Mouse (Mus musculus) intestine, embryonic 16.5 days (tissue): Measurements from ENCODE around the gene Ube2e1. TPM values are rescaled to one million over a fixed set of nuclear protein-coding genes. Genes with fewer than 3 reads are reported as not detected.

Experiments
- ATAC-seq: fragments of 200-750 bp; cut with Nextera tagmentation; 2 replicates; pipeline ENCODE4 v1.8.0; 2017; ENCODE audit warnings: moderate TSS enrichment, moderate library complexity
- H3K27ac ChIP-seq: fragments of 300-500 bp; sonication (generic); 2 replicates; pipeline ENCODE4 v1.5.1; 2014; ENCODE audit warnings: mild to moderate bottlenecking, low read length
- H3K27me3 ChIP-seq: fragments of 300-500 bp; sonication (generic); replicated peaks from 2 replicates; pipeline ENCODE4 v1.6.1; 2014; ENCODE audit warnings: low read length, control low read depth, mixed read lengths; ENCODE audit not compliant: control insufficient read depth, insufficient read depth
- H3K36me3 ChIP-seq: fragments of 300-500 bp; sonication (generic); 2 replicates; pipeline ENCODE4 v1.6.1; 2014; ENCODE audit warnings: low read length, control low read depth; ENCODE audit not compliant: control insufficient read depth, insufficient read depth
- H3K4me1 ChIP-seq: fragments of 300-500 bp; sonication (generic); 2 replicates; pipeline ENCODE4 v1.6.1; 2014; ENCODE audit warnings: low read length, control low read depth, mixed read lengths; ENCODE audit not compliant: control insufficient read depth, insufficient read depth
- H3K4me2 ChIP-seq: fragments of 300-500 bp; sonication (generic); 2 replicates; pipeline ENCODE4 v1.6.1; 2014; ENCODE audit warnings: low read depth, low read length, control low read depth
- H3K4me3 ChIP-seq: fragments of 300-500 bp; sonication (generic); 2 replicates; pipeline ENCODE4 v1.5.1; 2014; ENCODE audit warnings: mild to moderate bottlenecking, low read length
- H3K9ac ChIP-seq: fragments of 300-500 bp; sonication (generic); 2 replicates; pipeline ENCODE4 v1.6.1; 2014; ENCODE audit warnings: low read depth, low read length
- H3K9me3 ChIP-seq: fragments of 300-500 bp; sonication (generic); 2 replicates; pipeline ENCODE4 v1.6.1; 2016; ENCODE audit warnings: low read length, control low read depth; ENCODE audit not compliant: control insufficient read depth
- WGBS: fragments of 180-500 bp; shearing (Covaris S2); extraction: QIAGEN DNeasy Blood & Tissue Kit; methylation state at CpG from one replicate; pipeline ENCODE4 v1.1.7; 2014; 5-methylcytosine and 5-hydroxymethylcytosine counted together
- polyA plus RNA-seq: library from polyadenylated mRNA; unstranded; fragments of >200 nt; fragmentation: Nextera tagmentation; extraction: Ambion mirVana; gene quantifications from 2 replicates; pipeline ENCODE4 v1.2.1, GENCODE M21; 2015

The Ube2e1 gene
- polyA plus RNA-seq = 107 and 113 TPM in 2 replicates

GRCm38 (mm10) chr14:18331693-18332131 lies at the start of gene Ube2e1:
TSS of gene Ube2e1 (minus strand) at chr14:18331859.
- Histone ChIP-seq H3K9ac (peak within 1 kb of the TSS; percentile 98), H3K4me3 (peak within 1 kb of the TSS; percentile 96), H3K27me3 (no peaks in the 10 kb centered on the region), H3K36me3 (no peaks in the 10 kb centered on the region), H3K27ac (peak within 1 kb of the TSS; percentile 89), H3K4me1 (peaks cover 11% of the 10 kb centered on the region), H3K4me2 (peak within 1 kb of the TSS; percentile 79), H3K9me3 (no peaks in the 10 kb centered on the region)
- 1% methylated on average over 39 of the region's 39 CpGs for WGBS
- ATAC-seq = peak; percentile 94

DNA sequence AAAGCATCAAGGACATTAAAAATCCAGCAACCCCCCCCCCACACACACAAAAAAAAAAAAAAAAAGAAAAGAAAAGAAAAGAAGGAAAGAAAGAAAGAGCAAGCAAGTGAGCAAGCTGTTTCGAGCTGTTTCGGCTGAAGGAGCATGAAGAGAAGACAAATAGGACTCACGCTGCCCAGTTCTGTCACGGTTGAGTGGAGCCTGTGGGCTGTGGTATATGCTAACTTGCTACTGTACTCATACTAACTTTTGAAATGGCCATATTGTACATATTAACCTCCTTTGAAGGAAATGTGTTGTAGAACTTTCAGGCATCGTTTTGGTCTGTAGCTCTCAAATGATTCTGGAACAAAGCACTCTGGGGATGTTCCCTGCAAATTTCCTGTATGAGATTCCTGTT lies 48.2 kb upstream of the Ube2e1 start:
- WGBS = 83% methylated on average over 5 of the region's 5 CpGs
- Histone ChIP-seq H3K9ac (no peak overlapping the region), H3K4me1 (no peaks in the 10 kb centered on the region), H3K4me2 (no peak overlapping the region), H3K4me3 (no peak overlapping the region), H3K27ac (no peak overlapping the region), H3K9me3 (no peaks in the 10 kb centered on the region), H3K36me3 (no peaks in the 10 kb centered on the region), H3K27me3 (no peaks in the 10 kb centered on the region)
- ATAC-seq = no peak

- 47% methylated on average over 8 of the region's 8 CpGs for WGBS
- no peaks in the 10 kb centered on the region for H3K4me1 ChIP-seq
- H3K27me3 ChIP-seq = no peaks in the 10 kb centered on the region
- no peaks in the 10 kb centered on the region for H3K9me3 ChIP-seq
- no peak overlapping the region for H3K4me3 ChIP-seq
- no peaks in the 10 kb centered on the region for H3K36me3 ChIP-seq
- H3K9ac ChIP-seq = no peak overlapping the region
- no peak overlapping the region for H3K27ac ChIP-seq
- no peak overlapping the region for H3K4me2 ChIP-seq
- ATAC-seq = peak; percentile 46; the same call in 1 of the 2 replicates
Observed at GRCm38 (mm10) chr14:18377944-18378575, 46.4 kb upstream of the Ube2e1 start.

GRCm38 (mm10) chr14:18376206-18376605 lies 44.5 kb upstream of the Ube2e1 start:
- H3K9me3 ChIP-seq = no peaks in the 10 kb centered on the region
- H3K27me3 ChIP-seq = no peaks in the 10 kb centered on the region
- H3K36me3 ChIP-seq = no peaks in the 10 kb centered on the region
- H3K4me3 ChIP-seq = no peak overlapping the region
- no peak for ATAC-seq
- H3K9ac ChIP-seq = no peak overlapping the region
- H3K27ac ChIP-seq = no peak overlapping the region
- no peak overlapping the region for H3K4me2 ChIP-seq
- H3K4me1 ChIP-seq = no peaks in the 10 kb centered on the region
- 78% methylated on average over 3 of the region's 3 CpGs for WGBS

DNA sequence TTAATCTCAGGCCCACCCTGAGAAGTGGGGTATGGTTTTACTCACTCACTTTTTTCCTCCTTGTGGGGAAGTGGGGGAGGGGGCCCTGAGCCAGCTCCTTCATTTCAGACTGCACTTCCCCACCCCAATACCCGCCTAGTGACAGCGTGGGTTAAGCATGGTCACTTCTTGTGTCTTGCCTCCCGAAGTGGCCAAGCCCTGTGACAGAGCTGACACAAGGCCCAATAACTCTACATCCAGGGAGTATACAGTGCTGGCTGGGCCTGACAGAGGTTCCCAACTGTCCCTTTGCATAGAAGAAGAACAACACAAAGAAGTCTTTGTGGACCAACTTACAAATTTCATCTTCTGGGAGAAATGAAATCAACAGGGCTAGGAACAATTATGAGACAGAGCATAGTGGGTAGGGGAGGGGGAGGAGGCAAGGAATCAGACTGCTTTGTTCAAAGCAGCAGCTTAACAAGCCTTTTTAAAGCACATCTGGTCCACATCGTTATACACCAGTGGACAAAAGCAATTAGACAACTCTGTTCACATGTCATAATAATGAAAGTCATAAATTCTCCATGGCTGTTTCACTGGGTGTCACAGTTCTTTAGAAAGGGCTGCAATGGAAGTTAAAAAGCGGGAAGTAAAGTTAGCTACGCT lies 42.2 kb upstream of the Ube2e1 start:
- Histone ChIP-seq H3K4me1 (no peaks in the 10 kb centered on the region), H3K4me2 (no peak overlapping the region), H3K9me3 (no peaks in the 10 kb centered on the region), H3K36me3 (no peaks in the 10 kb centered on the region), H3K27me3 (no peaks in the 10 kb centered on the region), H3K4me3 (no peak overlapping the region), H3K27ac (no peak overlapping the region), H3K9ac (no peak overlapping the region)
- no peak for ATAC-seq
- 61% methylated on average over 6 of the region's 6 CpGs for WGBS

DNA sequence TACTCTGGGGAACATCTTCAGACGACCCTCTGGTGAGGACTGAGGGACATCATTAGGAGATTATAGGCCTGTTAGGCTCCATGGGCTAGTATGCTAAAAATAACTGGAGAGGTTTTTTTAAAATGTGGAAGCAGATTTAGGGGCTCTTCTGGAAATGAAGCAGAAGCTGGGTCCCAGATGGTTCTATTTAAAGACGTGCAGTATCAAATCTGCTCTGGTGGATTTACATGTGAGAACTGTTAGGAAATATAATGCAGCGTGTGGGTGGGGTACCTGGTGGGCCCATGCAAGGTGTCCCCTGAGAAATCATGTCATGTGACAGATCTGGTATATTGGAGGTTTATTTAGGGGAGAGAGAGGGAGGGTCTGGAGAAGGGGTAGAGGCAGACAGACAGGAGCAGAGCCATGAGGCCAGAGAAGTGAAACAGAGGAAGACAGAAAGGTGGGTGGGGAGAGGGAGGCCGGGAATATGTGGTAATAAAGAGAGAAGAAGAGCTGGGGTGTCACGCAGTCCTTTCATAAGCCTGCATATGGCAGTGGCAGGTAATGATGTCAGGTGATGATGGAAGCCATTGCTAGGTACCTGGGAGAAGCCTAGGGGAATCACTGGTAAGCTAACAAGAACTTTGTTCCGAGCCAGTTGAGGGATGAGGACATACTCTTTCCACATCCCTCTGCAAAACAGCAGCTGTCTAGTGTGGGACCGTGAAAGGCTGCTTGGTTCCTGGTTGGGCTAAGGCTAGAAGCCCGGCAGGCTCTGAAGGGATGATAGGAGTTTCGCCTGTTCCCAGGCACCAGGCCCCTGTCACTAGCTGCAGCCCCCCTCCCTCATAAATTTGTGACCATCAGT lies 41.3 kb upstream of the Ube2e1 start:
- Histone ChIP-seq H3K27me3 (no peaks in the 10 kb centered on the region), H3K9me3 (no peaks in the 10 kb centered on the region), H3K36me3 (no peaks in the 10 kb centered on the region), H3K27ac (no peak overlapping the region), H3K4me2 (no peak overlapping the region), H3K4me1 (no peaks in the 10 kb centered on the region), H3K9ac (no peak overlapping the region), H3K4me3 (no peak overlapping the region)
- 76% methylated on average over 9 of the region's 9 CpGs for WGBS
- ATAC-seq = no peak

DNA sequence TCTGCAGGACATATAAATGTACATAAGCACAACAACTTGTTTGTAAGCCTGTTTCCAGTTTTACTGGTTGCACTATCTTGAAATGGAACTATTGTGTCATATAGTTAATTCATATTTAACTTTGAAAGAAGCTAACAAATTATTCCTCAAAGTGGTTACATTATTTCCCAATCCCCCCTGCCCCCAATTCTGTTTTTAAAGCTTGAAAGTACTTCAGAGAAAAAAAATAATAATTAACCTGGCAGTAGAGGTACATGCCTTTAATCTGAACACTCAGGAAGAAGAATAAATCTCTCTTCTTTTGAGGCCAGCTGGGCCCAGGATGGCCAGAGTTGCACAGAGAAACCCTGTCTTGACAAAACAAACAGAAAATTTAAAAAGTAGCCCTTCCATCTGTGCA lies 37.4 kb upstream of the Ube2e1 start:
- no peak for ATAC-seq
- no peaks in the 10 kb centered on the region for H3K27me3 ChIP-seq
- no peaks in the 10 kb centered on the region for H3K4me1 ChIP-seq
- no peak overlapping the region for H3K4me3 ChIP-seq
- H3K36me3 ChIP-seq = no peaks in the 10 kb centered on the region
- H3K9me3 ChIP-seq = no peaks in the 10 kb centered on the region
- no peak overlapping the region for H3K4me2 ChIP-seq
- no peak overlapping the region for H3K9ac ChIP-seq
- H3K27ac ChIP-seq = no peak overlapping the region

GRCm38 (mm10) chr14:18367025-18367424 lies 35.4 kb upstream of the Ube2e1 start:
- Histone ChIP-seq H3K9ac (no peak overlapping the region), H3K27me3 (no peaks in the 10 kb centered on the region), H3K4me1 (no peaks in the 10 kb centered on the region), H3K4me2 (no peak overlapping the region), H3K4me3 (no peak overlapping the region), H3K36me3 (no peaks in the 10 kb centered on the region), H3K27ac (no peak overlapping the region), H3K9me3 (no peaks in the 10 kb centered on the region)
- no peak for ATAC-seq
- WGBS = 58% methylated on average over 5 of the region's 5 CpGs

DNA sequence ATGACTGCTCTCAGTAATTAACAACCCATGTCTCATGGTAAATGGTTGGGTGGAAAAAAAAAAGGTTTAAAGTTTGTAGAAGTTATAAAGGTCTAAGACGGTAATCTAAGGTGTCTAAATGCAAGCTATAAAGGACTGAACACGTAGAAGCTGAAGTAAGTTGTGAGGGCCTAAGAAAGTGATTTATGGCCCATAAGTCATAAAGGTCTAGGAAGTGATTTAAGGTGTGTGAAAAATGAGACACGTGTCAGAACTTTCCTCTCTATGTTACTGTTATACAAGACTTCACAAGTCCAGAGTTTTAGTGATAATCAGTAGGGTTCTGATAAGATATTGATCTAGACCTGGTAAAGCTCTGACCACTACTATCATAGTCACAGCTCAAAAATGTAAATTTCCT lies 32.7 kb upstream of the Ube2e1 start:
- no peaks in the 10 kb centered on the region for H3K27me3 ChIP-seq
- ATAC-seq = peak; percentile 84
- no peaks in the 10 kb centered on the region for H3K9me3 ChIP-seq
- H3K27ac ChIP-seq = no peak overlapping the region
- no peaks in the 10 kb centered on the region for H3K4me1 ChIP-seq
- 43% methylated on average over 3 of the region's 3 CpGs for WGBS
- no peak overlapping the region for H3K4me2 ChIP-seq
- no peak overlapping the region for H3K9ac ChIP-seq
- H3K36me3 ChIP-seq = no peaks in the 10 kb centered on the region
- H3K4me3 ChIP-seq = no peak overlapping the region
